Mouse (Mus musculus) thymus, adult 2 months (tissue): ENCODE results near the gene Gad1. TPM values are rescaled to one million over a fixed set of nuclear protein-coding genes. Genes with fewer than 3 reads are reported as not detected.

ENCODE experiments used
- DNase-seq: peaks from one replicate; pipeline ENCODE4 v3.0.0; 2021
- H3K27ac ChIP-seq: fragments of 200-500 bp; 2 replicates; pipeline ENCODE4 v1.5.1; 2012; ENCODE audit warnings: low read length, control low read depth; ENCODE audit not compliant: control insufficient read depth, insufficient read depth
- H3K27me3 ChIP-seq: fragments of 200-500 bp; 2 replicates; pipeline ENCODE4 v1.6.1; 2012; ENCODE audit warnings: mild to moderate bottlenecking, low read length, moderate library complexity, mixed read lengths; ENCODE audit not compliant: control insufficient read depth, insufficient read depth
- H3K36me3 ChIP-seq: fragments of 200-500 bp; 2 replicates; pipeline ENCODE4 v1.6.1; 2012; ENCODE audit warnings: mild to moderate bottlenecking, low read length, moderate library complexity; ENCODE audit not compliant: control insufficient read depth, insufficient read depth
- H3K4me1 ChIP-seq: fragments of 200-500 bp; replicated peaks from 2 replicates; pipeline ENCODE4 v1.6.1; 2012; ENCODE audit warnings: low read length; ENCODE audit not compliant: control insufficient read depth, insufficient read depth
- H3K4me3 ChIP-seq: fragments of 200-500 bp; 2 replicates; pipeline ENCODE4 v1.5.1; 2012; ENCODE audit warnings: mild to moderate bottlenecking, low read length, control low read depth, moderate library complexity; ENCODE audit not compliant: control insufficient read depth, insufficient read depth
- CTCF ChIP-seq: fragments of 200-500 bp; IDR thresholded peaks from 2 replicates; pipeline ENCODE4 v1.5.1; 2012; ENCODE audit warnings: mild to moderate bottlenecking, control low read depth, low read length, moderate library complexity, borderline replicate concordance; ENCODE audit not compliant: control insufficient read depth, poor library complexity, insufficient read depth; ENCODE audit errors: extremely low read depth
- POLR2A ChIP-seq: fragments of 200-500 bp; IDR thresholded peaks from 2 replicates; pipeline ENCODE4 v1.6.1; 2012; ENCODE audit warnings: mild to moderate bottlenecking, low read length, control low read depth, moderate library complexity; ENCODE audit not compliant: control insufficient read depth, poor library complexity, insufficient read depth; ENCODE audit errors: extremely low read depth
- WGBS: fragments of 180-500 bp; shearing (Covaris S2); methylation state at CpG from one replicate; pipeline ENCODE4 v1.1.7; 2018; 5-methylcytosine and 5-hydroxymethylcytosine counted together
- polyA plus RNA-seq: library from polyadenylated mRNA; depleted of rRNA; stranded (reverse); fragments of >200 nt; gene quantifications from 2 replicates; pipeline ENCODE4 v1.2.3, GENCODE M21; 2012

The Gad1 gene
- polyA plus RNA-seq, 1 experiment: 2.9 TPM

- TF ChIP-seq CTCF: no peak
- TF ChIP-seq POLR2A: no peak
- H3K27me3 ChIP-seq: no peaks in the 10 kb centered on the region
- 90% methylated on average over 5 of the region's 5 CpGs for WGBS
Measured at GRCm38 (mm10) chr2:70593670-70594069, 40.8 kb downstream of the Gad1 start.

GRCm38 (mm10) chr2:70595896-70596295 lies 43.0 kb downstream of the Gad1 start:
- Histone ChIP-seq H3K27me3 (no peaks in the 10 kb centered on the region), H3K4me1 (no peaks in the 10 kb centered on the region), H3K36me3 (no peaks in the 10 kb centered on the region), H3K4me3 (no peak overlapping the region), H3K27ac (no peak overlapping the region)
- 89% methylated on average over 2 of the region's 2 CpGs for WGBS
- no peak for TF ChIP-seq CTCF
- no peak for TF ChIP-seq POLR2A
- no peak for DNase-seq

More at GRCm38 (mm10) chr2:70593670-70594069, 40.8 kb downstream of the Gad1 start:
- no peak overlapping the region for H3K4me3 ChIP-seq
- no peaks in the 10 kb centered on the region for H3K36me3 ChIP-seq
- no peak for DNase-seq
- H3K27ac ChIP-seq: no peak overlapping the region
- no peaks in the 10 kb centered on the region for H3K4me1 ChIP-seq

- no peaks in the 10 kb centered on the region for H3K4me1 ChIP-seq
- H3K4me3 ChIP-seq: no peak overlapping the region
- WGBS: 78% methylated on average over 3 of the region's 3 CpGs
- H3K27me3 ChIP-seq: no peaks in the 10 kb centered on the region
- no peaks in the 10 kb centered on the region for H3K36me3 ChIP-seq
- TF ChIP-seq POLR2A (no peak), CTCF (no peak)
- no peak overlapping the region for H3K27ac ChIP-seq
- DNase-seq: no peak
Measured at GRCm38 (mm10) chr2:70609769-70610168, 56.9 kb downstream of the Gad1 start.

- Histone ChIP-seq H3K36me3 (no peaks in the 10 kb centered on the region), H3K4me3 (no peak overlapping the region), H3K27ac (no peak overlapping the region), H3K27me3 (no peaks in the 10 kb centered on the region), H3K4me1 (no peaks in the 10 kb centered on the region)
- DNase-seq: no peak
- TF ChIP-seq POLR2A: no peak
- no peak for TF ChIP-seq CTCF
- WGBS: 30% methylated on average over 7 of the region's 7 CpGs
Measured at GRCm38 (mm10) chr2:70614745-70615351, 62.0 kb downstream of the Gad1 start.

GRCm38 (mm10) chr2:70616076-70616475 lies 63.2 kb downstream of the Gad1 start:
- Histone ChIP-seq H3K36me3 (no peaks in the 10 kb centered on the region), H3K4me1 (no peaks in the 10 kb centered on the region), H3K27ac (no peak overlapping the region), H3K27me3 (no peaks in the 10 kb centered on the region), H3K4me3 (no peak overlapping the region)
- no peak for TF ChIP-seq CTCF
- no peak for TF ChIP-seq POLR2A
- no peak for DNase-seq
- WGBS: 85% methylated on average over 2 of the region's 2 CpGs

GRCm38 (mm10) chr2:70616617-70617016 lies 63.7 kb downstream of the Gad1 start:
- H3K4me3 ChIP-seq: no peak overlapping the region
- no peak for DNase-seq
- 73% methylated on average over 3 of the region's 3 CpGs for WGBS
- H3K36me3 ChIP-seq: no peaks in the 10 kb centered on the region
- H3K27ac ChIP-seq: no peak overlapping the region
- no peaks in the 10 kb centered on the region for H3K27me3 ChIP-seq
- TF ChIP-seq CTCF: no peak
- TF ChIP-seq POLR2A: no peak
- no peaks in the 10 kb centered on the region for H3K4me1 ChIP-seq

GRCm38 (mm10) chr2:70619232-70619835 lies 66.5 kb downstream of the Gad1 start:
- Histone ChIP-seq H3K4me1 (no peaks in the 10 kb centered on the region), H3K36me3 (no peaks in the 10 kb centered on the region), H3K27ac (no peak overlapping the region), H3K4me3 (no peak overlapping the region), H3K27me3 (no peaks in the 10 kb centered on the region)
- peak; percentile 12 for DNase-seq
- WGBS: 94% methylated on average over 6 of the region's 6 CpGs
- TF ChIP-seq CTCF (no peak), POLR2A (no peak)
